Mouse (Mus musculus) intestine, postnatal 0 days (tissue): ENCODE measurements at regions not wholly inside any gene's neighbourhood (a gene's known extent, or its start where the extent isn't known, plus 50 kb on each side); places are given as distances from the start of the nearest gene placed in this dataset.

Experiments used
- ATAC-seq: fragments of 200-750 bp; cut with Nextera tagmentation; 2 replicates; pipeline ENCODE4 v1.8.0; 2017; ENCODE audit warnings: mild to moderate bottlenecking, moderate TSS enrichment, moderate library complexity
- H3K27ac ChIP-seq: fragments of 300-500 bp; sonication (generic); 2 replicates; pipeline ENCODE4 v1.5.1; 2014; ENCODE audit warnings: mild to moderate bottlenecking, low read depth, low read length, moderate library complexity
- H3K27me3 ChIP-seq: fragments of 300-500 bp; sonication (generic); replicated peaks from 2 replicates; pipeline ENCODE4 v1.6.1; 2014; ENCODE audit warnings: low read length, mixed read lengths; ENCODE audit not compliant: control insufficient read depth, insufficient read depth
- H3K36me3 ChIP-seq: fragments of 300-500 bp; sonication (generic); 2 replicates; pipeline ENCODE4 v1.6.1; 2014; ENCODE audit warnings: mild to moderate bottlenecking, moderate library complexity; ENCODE audit not compliant: control insufficient read depth, insufficient read depth
- H3K4me1 ChIP-seq: fragments of 300-500 bp; sonication (generic); replicated peaks from 2 replicates; pipeline ENCODE4 v1.6.1; 2014; ENCODE audit warnings: antibody characterized with exemption, low read length, mixed read lengths; ENCODE audit not compliant: control insufficient read depth, insufficient read depth
- H3K4me2 ChIP-seq: fragments of 300-500 bp; sonication (generic); replicated peaks from 2 replicates; pipeline ENCODE4 v1.6.1; 2014; ENCODE audit warnings: low read depth, mild to moderate bottlenecking, moderate library complexity
- H3K4me3 ChIP-seq: fragments of 300-500 bp; sonication (generic); 2 replicates; pipeline ENCODE4 v1.5.1; 2014; ENCODE audit warnings: low read depth, low read length
- H3K9ac ChIP-seq: fragments of 300-500 bp; sonication (generic); 2 replicates; pipeline ENCODE4 v1.6.1; 2014; ENCODE audit warnings: mild to moderate bottlenecking, low read depth, low read length
- H3K9me3 ChIP-seq: fragments of 300-500 bp; sonication (generic); 2 replicates; pipeline ENCODE4 v1.6.1; 2016; ENCODE audit warnings: mixed run types; ENCODE audit not compliant: control insufficient read depth
- CTCF ChIP-seq: sonication (generic); IDR thresholded peaks from 2 replicates; pipeline ENCODE4 v1.5.1; 2016; ENCODE audit warnings: low read depth, mild to moderate bottlenecking, control low read depth, antibody characterized with exemption, moderate library complexity
- WGBS: fragments of 180-500 bp; shearing (Covaris S2); extraction: QIAGEN DNeasy Blood & Tissue Kit; methylation state at CpG from one replicate; pipeline ENCODE4 v1.1.7; 2014; 5-methylcytosine and 5-hydroxymethylcytosine counted together

DNA sequence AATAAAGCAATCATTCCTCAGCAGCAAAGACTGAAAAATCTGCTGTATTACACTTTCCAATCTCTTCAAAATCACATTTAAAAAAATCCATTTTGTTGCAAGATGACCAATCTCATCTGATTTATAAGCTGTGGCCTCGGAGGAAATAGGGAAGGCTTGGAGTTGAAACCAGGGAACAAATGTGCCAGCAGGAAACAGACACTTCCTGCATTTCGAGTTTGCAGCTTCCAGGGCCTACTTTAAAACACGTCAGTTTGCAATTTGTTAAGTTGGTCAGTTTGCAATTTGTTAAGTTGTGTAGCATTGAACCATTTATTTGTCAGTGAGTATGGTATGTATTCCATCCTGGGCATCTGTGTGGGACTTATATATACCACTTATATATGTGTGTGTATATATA, 115.3 kb downstream of the Adcyap1 start:
- WGBS = 49% methylated on average over 3 of the region's 3 CpGs
- no peak overlapping the region for H3K9ac ChIP-seq
- no peak overlapping the region for H3K4me3 ChIP-seq
- no peak for TF ChIP-seq CTCF
- H3K36me3 ChIP-seq = no peaks in the 10 kb centered on the region
- no peak overlapping the region for H3K4me2 ChIP-seq
- no peaks in the 10 kb centered on the region for H3K9me3 ChIP-seq
- H3K27me3 ChIP-seq = no peaks in the 10 kb centered on the region
- no peaks in the 10 kb centered on the region for H3K4me1 ChIP-seq
- ATAC-seq = no peak
- H3K27ac ChIP-seq = no peak overlapping the region

DNA sequence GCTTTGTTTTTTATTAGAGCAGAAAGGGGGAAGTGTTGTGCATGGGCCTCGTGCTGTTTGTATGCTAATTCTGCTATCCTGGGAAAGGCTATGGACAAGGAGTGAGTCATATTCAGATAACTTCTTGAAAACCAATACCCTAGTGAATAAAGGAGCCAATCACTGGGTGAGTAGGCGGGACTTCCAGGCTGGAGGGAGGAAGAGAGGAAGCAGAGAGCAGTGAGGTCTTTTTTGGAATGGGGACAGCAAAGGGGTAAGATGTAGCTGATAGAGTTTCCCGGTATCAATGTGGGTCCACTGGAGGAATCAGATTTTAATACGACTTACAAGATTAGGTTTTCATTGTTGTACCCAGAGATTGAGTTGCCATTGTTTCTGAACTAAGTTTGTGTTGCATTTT, 122.7 kb downstream of the Adcyap1 start:
- no peak overlapping the region for H3K27ac ChIP-seq
- no peaks in the 10 kb centered on the region for H3K4me1 ChIP-seq
- no peak overlapping the region for H3K9ac ChIP-seq
- H3K36me3 ChIP-seq = no peaks in the 10 kb centered on the region
- no peaks in the 10 kb centered on the region for H3K9me3 ChIP-seq
- H3K4me2 ChIP-seq = no peak overlapping the region
- H3K4me3 ChIP-seq = no peak overlapping the region
- no peak for ATAC-seq
- 74% methylated on average over 4 of the region's 4 CpGs for WGBS
- H3K27me3 ChIP-seq = no peaks in the 10 kb centered on the region
- no peak for TF ChIP-seq CTCF

DNA sequence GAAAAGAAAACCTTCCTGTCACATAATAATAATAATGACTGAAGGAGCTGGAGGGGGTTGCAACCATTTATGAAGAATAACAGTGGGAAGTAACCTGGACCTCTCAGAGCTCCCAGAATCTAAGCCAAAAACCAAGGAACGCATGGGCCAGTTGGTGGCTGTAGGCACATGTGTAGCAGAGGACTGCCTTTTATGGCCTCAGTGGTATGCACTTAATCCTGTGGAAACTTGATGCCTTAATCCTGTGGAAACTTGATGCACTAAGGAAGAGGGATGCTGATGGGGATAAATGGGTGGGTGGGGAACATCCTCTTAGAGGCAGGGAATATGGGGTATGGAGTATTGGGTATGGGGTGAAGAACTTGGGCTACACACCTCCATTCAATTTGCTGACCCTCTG, 138.8 kb downstream of the Adcyap1 start:
- H3K36me3 ChIP-seq = no peaks in the 10 kb centered on the region
- no peak for TF ChIP-seq CTCF
- no peak overlapping the region for H3K4me3 ChIP-seq
- H3K4me1 ChIP-seq = no peaks in the 10 kb centered on the region
- no peak overlapping the region for H3K4me2 ChIP-seq
- no peaks in the 10 kb centered on the region for H3K27me3 ChIP-seq
- ATAC-seq = no peak
- no peaks in the 10 kb centered on the region for H3K9me3 ChIP-seq
- H3K9ac ChIP-seq = no peak overlapping the region
- no peak overlapping the region for H3K27ac ChIP-seq
- 63% methylated on average over 1 of the region's 1 CpGs for WGBS

DNA sequence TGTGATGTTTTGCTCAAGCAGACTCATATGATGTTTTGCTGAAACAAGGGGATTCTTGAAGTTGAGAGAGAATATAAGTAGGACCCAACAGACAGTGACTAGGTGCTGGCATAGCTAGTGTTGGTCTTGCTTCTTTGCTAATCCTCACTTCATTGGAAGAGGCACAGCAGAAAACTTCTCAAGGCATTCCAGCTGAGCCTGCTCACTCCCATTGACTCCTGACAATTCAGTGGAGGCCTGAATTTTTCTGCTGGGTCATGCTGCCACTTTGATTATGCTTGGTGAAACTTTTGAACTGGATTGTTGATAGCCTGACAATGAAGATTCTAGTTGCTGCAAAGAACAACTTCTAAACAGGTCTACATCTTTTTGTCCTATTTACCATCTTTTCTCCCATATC, 156.4 kb downstream of the Adcyap1 start:
- H3K4me1 ChIP-seq = no peaks in the 10 kb centered on the region
- H3K9me3 ChIP-seq = no peaks in the 10 kb centered on the region
- no peak overlapping the region for H3K27ac ChIP-seq
- H3K27me3 ChIP-seq = no peaks in the 10 kb centered on the region
- H3K4me3 ChIP-seq = no peak overlapping the region
- no peak overlapping the region for H3K9ac ChIP-seq
- ATAC-seq = no peak
- no peak overlapping the region for H3K4me2 ChIP-seq
- no peak for TF ChIP-seq CTCF
- no peaks in the 10 kb centered on the region for H3K36me3 ChIP-seq

DNA sequence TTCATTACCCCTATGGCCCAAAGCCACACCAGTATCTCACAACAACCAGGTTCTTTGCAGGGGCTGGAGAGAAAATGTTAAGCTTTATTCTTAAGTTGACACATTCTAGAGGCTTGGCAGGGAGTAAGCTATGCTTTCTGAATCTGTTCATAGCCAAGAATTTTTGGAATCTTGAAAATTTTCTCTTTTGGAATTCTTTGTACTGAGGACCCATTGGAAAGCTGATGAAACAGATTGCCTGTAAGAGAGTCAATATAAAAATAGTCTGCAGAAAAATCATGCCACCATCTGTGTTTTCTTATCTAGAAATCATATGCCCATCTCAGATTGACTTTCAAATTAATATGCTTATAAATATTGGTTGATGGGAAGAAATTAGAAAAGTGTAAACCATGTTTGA, 164.1 kb downstream of the Adcyap1 start:
- no peak for ATAC-seq

DNA sequence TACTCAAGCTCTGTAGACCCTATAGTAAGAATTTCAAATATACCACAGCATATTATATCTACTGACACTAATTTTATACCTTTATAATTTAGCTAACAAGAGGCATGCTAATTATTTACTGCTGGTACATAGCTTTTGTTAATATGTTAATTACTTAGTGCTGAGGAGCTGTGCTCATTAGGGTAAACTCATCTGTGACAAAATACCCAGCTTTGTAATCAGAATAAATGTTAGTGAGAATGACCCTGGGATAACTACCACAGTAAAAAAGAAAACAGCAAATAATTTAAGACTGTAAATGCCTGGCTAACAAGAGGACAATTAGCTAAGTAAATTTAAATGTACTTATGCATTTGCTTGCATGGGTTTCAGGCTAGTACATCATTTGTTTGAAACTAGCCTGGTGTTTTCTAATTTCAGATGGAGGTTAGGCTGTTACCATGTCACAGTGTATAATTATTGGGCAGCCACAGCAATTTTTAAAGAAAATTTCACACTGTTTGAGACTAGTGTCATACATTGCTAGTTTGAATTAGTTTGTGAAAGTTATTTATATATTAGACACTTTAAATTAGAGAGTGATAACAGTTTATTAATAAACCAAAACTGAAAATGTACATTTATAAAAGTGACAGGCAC, 178.8 kb downstream of the Adcyap1 start:
- Histone ChIP-seq H3K27ac (no peak overlapping the region), H3K9ac (no peak overlapping the region), H3K9me3 (no peaks in the 10 kb centered on the region), H3K4me1 (no peaks in the 10 kb centered on the region), H3K36me3 (no peaks in the 10 kb centered on the region), H3K27me3 (no peaks in the 10 kb centered on the region), H3K4me3 (no peak overlapping the region), H3K4me2 (no peak overlapping the region)
- ATAC-seq = no peak
- no peak for TF ChIP-seq CTCF

More for the DNA sequence above, 164.1 kb downstream of the Adcyap1 start:
- H3K27me3 ChIP-seq = no peaks in the 10 kb centered on the region
- H3K4me3 ChIP-seq = no peak overlapping the region
- H3K36me3 ChIP-seq = no peaks in the 10 kb centered on the region
- H3K4me2 ChIP-seq = no peak overlapping the region
- no peak overlapping the region for H3K9ac ChIP-seq
- H3K4me1 ChIP-seq = no peaks in the 10 kb centered on the region
- H3K9me3 ChIP-seq = no peaks in the 10 kb centered on the region
- H3K27ac ChIP-seq = no peak overlapping the region
- TF ChIP-seq CTCF = no peak
